Mouse (Mus musculus) liver, embryonic 15.5 days (tissue): ENCODE measurements around the gene Mef2d. TPM values are rescaled to one million over a fixed set of nuclear protein-coding genes. Genes with fewer than 3 reads are reported as not detected.

Experiments
- ATAC-seq: fragments of 200-750 bp; cut with Nextera tagmentation; 2 replicates; pipeline ENCODE4 v1.8.0; 2017; ENCODE audit warnings: moderate number of reproducible peaks, mild to moderate bottlenecking, moderate library complexity; ENCODE audit not compliant: insufficient read depth
- H3K27ac ChIP-seq: fragments of 300-500 bp; sonication (generic); replicated peaks from 2 replicates; pipeline ENCODE4 v1.5.1; 2015; ENCODE audit warnings: mild to moderate bottlenecking, inconsistent platforms
- H3K27me3 ChIP-seq: fragments of 300-500 bp; sonication (generic); 2 replicates; pipeline ENCODE4 v1.6.1; 2015; ENCODE audit warnings: mild to moderate bottlenecking, inconsistent platforms
- H3K36me3 ChIP-seq: fragments of 300-500 bp; sonication (generic); replicated peaks from 2 replicates; pipeline ENCODE4 v1.6.1; 2015; ENCODE audit warnings: moderate library complexity, mild to moderate bottlenecking, inconsistent platforms
- H3K4me1 ChIP-seq: fragments of 300-500 bp; sonication (generic); replicated peaks from 2 replicates; pipeline ENCODE4 v1.6.1; 2015; ENCODE audit warnings: inconsistent platforms
- H3K4me2 ChIP-seq: fragments of 300-500 bp; sonication (generic); 2 replicates; pipeline ENCODE4 v1.6.1; 2015; ENCODE audit warnings: moderate library complexity, mild to moderate bottlenecking, inconsistent platforms
- H3K4me3 ChIP-seq: fragments of 300-500 bp; sonication (generic); replicated peaks from 2 replicates; pipeline ENCODE4 v1.5.1; 2015; ENCODE audit warnings: mild to moderate bottlenecking, inconsistent platforms
- H3K9ac ChIP-seq: fragments of 300-500 bp; sonication (generic); 2 replicates; pipeline ENCODE4 v1.6.1; 2015; ENCODE audit warnings: moderate library complexity, mild to moderate bottlenecking, inconsistent platforms
- H3K9me3 ChIP-seq: fragments of 300-500 bp; sonication (generic); replicated peaks from 2 replicates; pipeline ENCODE4 v1.6.1; 2016; ENCODE audit warnings: inconsistent platforms
- WGBS: fragments of 180-500 bp; shearing (Covaris S2); methylation state at CpG from one replicate; pipeline ENCODE4 v1.1.7; 2015; ENCODE audit warnings: mixed read lengths; ENCODE audit not compliant: insufficient replicate concordance; 5-methylcytosine and 5-hydroxymethylcytosine counted together
- polyA plus RNA-seq: library from polyadenylated mRNA; unstranded; fragments of >200 nt; fragmentation: Nextera tagmentation; extraction: Ambion mirVana; gene quantifications from 2 replicates; pipeline ENCODE4 v1.2.1, GENCODE M21; 2015

The Mef2d gene
- polyA plus RNA-seq, 1 experiment from 2014 or later = 6.8 TPM

GRCm38 (mm10) chr3:88137821-88138220 is 4.4 kb upstream of the Mef2d start:
- no peaks in the 10 kb centered on the region for H3K9me3 ChIP-seq
- ATAC-seq = no peak
- peak overlapping the region; percentile 60 for H3K4me3 ChIP-seq
- H3K4me2 ChIP-seq = peak overlapping the region; percentile 91
- peaks cover 18% of the 10 kb centered on the region; the same call in 1 of the 2 replicates for H3K27me3 ChIP-seq
- H3K27ac ChIP-seq = peak overlapping the region; percentile 77; the same call in 1 of the 2 replicates
- no peaks in the 10 kb centered on the region for H3K36me3 ChIP-seq
- peaks cover 56% of the 10 kb centered on the region for H3K4me1 ChIP-seq
- H3K9ac ChIP-seq = 0 out of 2 replicates have a peak overlapping the region, but pooled peaks have one; percentile 50
- 8% methylated on average over 3 of the region's 3 CpGs for WGBS

DNA sequence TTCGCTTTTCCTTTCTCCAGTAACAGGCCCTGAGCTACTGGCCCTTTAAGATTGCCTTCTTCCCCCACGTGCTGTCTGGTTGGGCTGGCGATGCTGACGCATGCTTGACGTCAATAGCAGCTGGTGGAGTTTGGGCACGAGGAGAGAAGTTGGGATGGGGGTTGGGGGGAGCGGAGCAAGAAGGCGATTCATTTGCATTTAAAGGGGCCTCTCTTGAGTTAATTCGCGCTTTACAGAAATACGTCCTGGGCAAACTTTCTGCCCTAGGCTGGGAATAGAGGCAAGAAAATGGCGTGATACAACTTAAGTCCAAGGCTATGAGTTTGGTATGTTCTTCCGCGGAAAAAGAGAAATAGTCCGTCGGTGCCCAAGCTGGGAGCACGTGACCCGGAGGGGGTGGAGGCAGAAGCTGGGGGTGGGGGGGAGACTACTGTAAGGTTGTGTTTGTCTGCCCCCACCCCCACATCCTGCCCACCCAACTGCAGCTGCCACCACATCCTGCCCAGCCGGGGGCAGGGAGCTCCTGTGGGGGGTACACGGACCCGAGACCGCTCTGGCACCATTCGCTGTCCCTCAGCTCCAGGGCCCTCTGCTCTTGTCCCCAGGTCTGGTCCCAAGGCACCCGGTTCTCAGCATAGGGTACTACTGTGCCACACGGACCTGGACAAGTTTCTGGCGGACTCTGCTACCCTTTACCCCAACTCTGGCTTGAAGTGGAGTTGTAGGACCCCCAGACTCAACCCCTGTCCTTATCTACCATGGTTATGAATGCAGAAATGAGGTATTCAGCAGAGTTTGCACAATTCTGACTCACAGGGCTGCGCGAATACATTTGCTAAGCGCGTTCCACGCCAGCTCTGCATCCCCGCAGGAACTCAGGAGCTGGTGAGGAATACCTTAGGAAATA is 3.6 kb upstream of the Mef2d start:
- no peaks in the 10 kb centered on the region for H3K36me3 ChIP-seq
- peaks cover 64% of the 10 kb centered on the region for H3K4me1 ChIP-seq
- peak overlapping the region; percentile 91 for H3K4me2 ChIP-seq
- H3K27me3 ChIP-seq = peaks cover 18% of the 10 kb centered on the region; the same call in 1 of the 2 replicates
- H3K27ac ChIP-seq = peak overlapping the region; percentile 77
- H3K4me3 ChIP-seq = peak overlapping the region; percentile 60
- peak overlapping the region; percentile 50 for H3K9ac ChIP-seq
- H3K9me3 ChIP-seq = no peaks in the 10 kb centered on the region
- peak; percentile 31 for ATAC-seq
- under 1% methylated on average over 32 of the region's 32 CpGs for WGBS

DNA sequence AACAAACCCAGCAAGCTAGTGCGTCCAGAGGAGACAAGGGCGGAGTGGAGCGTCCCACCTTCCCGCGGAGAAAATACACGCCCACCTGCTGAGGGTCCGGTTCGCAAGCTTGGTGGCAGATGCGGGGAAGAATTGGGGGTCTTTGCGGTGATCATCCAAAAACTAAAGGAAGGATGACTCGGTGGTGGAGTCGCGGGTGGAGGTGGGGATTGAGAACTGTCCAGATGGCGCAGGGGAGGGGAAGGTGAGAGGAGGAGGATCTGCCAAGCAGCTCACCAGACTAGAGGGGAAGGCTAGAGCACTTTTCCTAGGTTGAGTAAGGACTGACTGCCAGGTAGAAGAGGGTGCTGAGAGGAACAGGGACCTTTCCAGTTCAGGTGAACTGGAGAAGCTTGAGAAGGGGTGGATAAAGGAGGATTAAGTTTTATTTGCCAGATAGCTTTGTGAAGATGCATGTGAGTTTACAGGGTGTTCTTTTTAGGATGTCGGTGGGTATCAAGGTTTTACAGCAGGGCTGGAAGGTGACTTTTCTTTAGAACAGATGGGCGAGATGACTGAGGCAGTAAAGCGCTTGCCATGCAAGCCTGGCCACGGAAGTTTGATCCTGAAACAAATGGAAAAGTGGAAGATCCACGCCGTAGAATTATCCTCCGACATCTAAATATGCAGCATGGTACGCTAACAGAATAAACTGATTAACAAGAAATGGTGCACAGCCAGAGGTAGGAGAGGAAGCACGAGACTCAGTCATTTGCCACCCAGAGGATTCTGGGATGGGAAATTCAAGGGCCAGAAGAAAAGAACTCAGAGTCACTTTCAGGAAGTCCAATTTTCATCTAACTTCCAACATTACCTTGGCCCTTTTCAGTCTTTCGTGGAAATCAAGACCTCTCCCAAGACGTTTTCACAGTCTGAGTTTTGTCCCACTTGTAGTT is 2.7 kb upstream of the Mef2d start:
- peak overlapping the region; percentile 50 for H3K9ac ChIP-seq
- peak overlapping the region; percentile 96 for H3K27ac ChIP-seq
- 18% methylated on average over 25 of the region's 25 CpGs for WGBS
- peak overlapping the region; percentile 91 for H3K4me2 ChIP-seq
- peak overlapping the region; percentile 60 for H3K4me3 ChIP-seq
- H3K4me1 ChIP-seq = peaks cover 73% of the 10 kb centered on the region
- H3K9me3 ChIP-seq = no peaks in the 10 kb centered on the region
- ATAC-seq = no peak
- H3K36me3 ChIP-seq = no peaks in the 10 kb centered on the region
- H3K27me3 ChIP-seq = peaks cover 18% of the 10 kb centered on the region; the same call in 1 of the 2 replicates

GRCm38 (mm10) chr3:88140178-88140902 is 1.8 kb upstream of the Mef2d start:
- H3K4me2 ChIP-seq = peak overlapping the region; percentile 98
- H3K36me3 ChIP-seq = no peaks in the 10 kb centered on the region
- peaks cover 18% of the 10 kb centered on the region; the same call in 1 of the 2 replicates for H3K27me3 ChIP-seq
- H3K4me1 ChIP-seq = peaks cover 81% of the 10 kb centered on the region
- no peak overlapping the region for H3K9ac ChIP-seq
- 25% methylated on average over 11 of the region's 11 CpGs for WGBS
- H3K4me3 ChIP-seq = no peak overlapping the region
- peak overlapping the region; percentile 96 for H3K27ac ChIP-seq
- H3K9me3 ChIP-seq = no peaks in the 10 kb centered on the region
- ATAC-seq = no peak

- Histone ChIP-seq H3K36me3 (no peaks in the 10 kb centered on the region), H3K4me1 (peaks cover 88% of the 10 kb centered on the region), H3K27me3 (peaks cover 18% of the 10 kb centered on the region; the same call in 1 of the 2 replicates), H3K4me3 (0 out of 2 replicates have a peak overlapping the region, but pooled peaks have one; percentile 80), H3K27ac (peak overlapping the region; percentile 96), H3K4me2 (peak overlapping the region; percentile 98), H3K9ac (no peak overlapping the region), H3K9me3 (no peaks in the 10 kb centered on the region)
- 30% methylated on average over 6 of the region's 6 CpGs for WGBS
- no peak for ATAC-seq
These were observed 1.2 kb upstream of the Mef2d start for GRCm38 (mm10) chr3:88140903-88141430.

DNA sequence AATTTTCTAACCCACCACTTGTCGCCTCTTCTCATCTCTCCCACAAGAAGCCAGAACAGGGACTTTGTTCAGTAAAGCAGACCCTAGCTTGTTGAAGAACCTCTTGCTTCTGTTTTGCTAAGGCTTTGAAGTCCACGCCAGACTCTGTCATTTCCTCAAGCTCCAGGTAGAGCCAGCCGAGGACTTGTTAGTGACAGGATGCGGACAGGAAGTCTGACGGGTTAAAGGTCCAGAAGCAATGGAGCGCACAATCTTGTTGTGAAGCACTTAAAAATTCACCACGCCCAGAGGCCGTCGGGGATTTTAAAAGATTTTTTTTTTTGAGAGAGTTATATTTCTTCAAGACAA is 759 bp upstream of the Mef2d start:
- H3K27ac ChIP-seq = peak overlapping the region; percentile 96
- H3K27me3 ChIP-seq = peaks cover 18% of the 10 kb centered on the region; the same call in 1 of the 2 replicates
- peaks cover 92% of the 10 kb centered on the region for H3K4me1 ChIP-seq
- ATAC-seq = no peak
- H3K9me3 ChIP-seq = no peaks in the 10 kb centered on the region
- WGBS = 9% methylated on average over 9 of the region's 9 CpGs
- peak overlapping the region; percentile 80 for H3K4me3 ChIP-seq
- no peaks in the 10 kb centered on the region for H3K36me3 ChIP-seq
- H3K9ac ChIP-seq = peak overlapping the region; percentile 65
- peak overlapping the region; percentile 98 for H3K4me2 ChIP-seq

GRCm38 (mm10) chr3:88142546-88142915 is 359 bp downstream of the Mef2d start:
- ATAC-seq = peak; percentile 44

DNA sequence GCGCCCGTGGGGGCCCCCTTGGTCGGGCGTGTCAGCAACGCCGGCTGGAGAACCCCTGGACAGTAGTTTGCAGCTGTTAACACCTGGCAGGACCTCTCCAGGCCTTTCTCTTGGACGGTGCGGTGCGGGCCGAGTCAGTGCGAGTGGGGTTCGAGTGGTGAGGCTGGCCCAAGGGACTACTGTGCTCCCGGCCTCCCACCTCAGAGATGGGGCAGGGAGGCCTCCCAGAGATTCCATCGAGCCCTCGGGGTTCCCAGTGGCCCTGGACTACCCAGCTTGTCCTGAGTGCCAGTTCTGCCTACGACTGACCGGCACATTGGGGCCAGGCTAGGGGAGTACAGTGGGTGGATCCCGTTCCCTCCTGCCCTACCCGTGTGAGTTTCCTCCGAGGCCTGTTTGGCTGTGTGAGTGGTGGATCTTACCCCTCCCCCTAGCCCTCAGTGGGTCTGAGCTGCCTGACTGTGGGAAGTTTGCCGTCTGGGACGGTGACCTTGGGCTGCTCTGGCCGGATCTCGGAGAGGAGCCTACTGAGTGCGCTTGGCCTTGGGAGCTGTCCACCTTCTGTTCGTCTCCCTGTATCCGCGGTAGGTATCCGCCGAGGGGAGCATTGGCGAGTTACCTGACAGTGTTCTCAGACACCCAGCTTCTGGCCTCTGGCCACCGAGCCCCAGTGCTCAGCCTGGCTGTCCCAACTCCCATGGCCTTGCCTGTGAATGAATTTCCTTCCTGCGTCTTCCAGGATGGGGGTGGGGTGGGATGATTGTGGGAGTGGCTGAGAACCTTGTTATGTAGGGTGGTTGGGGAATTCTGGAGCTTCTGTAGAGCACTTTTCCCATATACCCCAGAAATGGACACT is 972 bp downstream of the Mef2d start:
- Histone ChIP-seq H3K36me3 (no peaks in the 10 kb centered on the region), H3K4me3 (peak overlapping the region; percentile 80), H3K4me2 (peak overlapping the region; percentile 98), H3K27me3 (peaks cover 18% of the 10 kb centered on the region; the same call in 1 of the 2 replicates), H3K27ac (peak overlapping the region; percentile 96), H3K4me1 (peaks cover 97% of the 10 kb centered on the region), H3K9ac (peak overlapping the region; percentile 80), H3K9me3 (no peaks in the 10 kb centered on the region)
- peak; percentile 13 for ATAC-seq
- under 1% methylated on average over 33 of the region's 33 CpGs for WGBS

More at GRCm38 (mm10) chr3:88142546-88142915, 359 bp downstream of the Mef2d start:
- peak overlapping the region; percentile 80 for H3K9ac ChIP-seq
- H3K4me3 ChIP-seq = peak overlapping the region; percentile 80
- H3K27me3 ChIP-seq = peaks cover 18% of the 10 kb centered on the region; the same call in 1 of the 2 replicates
- peak overlapping the region; percentile 98 for H3K4me2 ChIP-seq
- no peaks in the 10 kb centered on the region for H3K9me3 ChIP-seq
- H3K36me3 ChIP-seq = no peaks in the 10 kb centered on the region
- H3K27ac ChIP-seq = peak overlapping the region; percentile 96
- under 1% methylated on average over 57 of the region's 57 CpGs for WGBS
- peaks cover 97% of the 10 kb centered on the region for H3K4me1 ChIP-seq

DNA sequence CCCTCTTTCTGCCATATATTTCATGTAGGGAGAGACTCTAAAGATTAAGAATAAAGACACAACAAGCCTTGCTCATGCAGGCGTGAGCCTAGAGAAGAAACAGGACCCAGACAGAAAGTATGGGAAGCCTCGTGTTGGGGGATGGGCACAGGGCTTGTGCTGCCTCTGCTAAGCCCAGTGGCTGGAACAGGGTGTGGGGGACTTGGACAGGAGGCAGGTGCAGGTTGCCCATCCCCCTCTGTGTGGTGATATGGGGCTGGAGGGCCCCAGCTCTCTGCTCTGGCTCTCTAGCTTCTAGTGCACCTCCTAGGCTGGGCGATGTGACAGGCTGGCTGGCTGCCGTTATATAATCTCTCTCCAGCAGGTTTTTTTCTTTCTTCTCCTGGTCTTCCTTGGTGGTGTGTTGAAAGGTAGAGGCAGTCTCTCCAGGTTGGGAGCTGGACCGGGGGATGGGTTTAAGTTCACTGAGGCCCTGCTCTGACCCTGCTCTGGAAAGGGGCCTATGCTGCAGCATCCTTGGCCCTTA is 1.9 kb downstream of the Mef2d start:
- 4% methylated on average over 5 of the region's 5 CpGs for WGBS
- Histone ChIP-seq H3K36me3 (no peaks in the 10 kb centered on the region), H3K27ac (peak overlapping the region; percentile 96), H3K9ac (peak overlapping the region; percentile 80), H3K9me3 (no peaks in the 10 kb centered on the region), H3K4me1 (peaks cover 97% of the 10 kb centered on the region), H3K4me3 (peak overlapping the region; percentile 80), H3K27me3 (peaks cover 18% of the 10 kb centered on the region; the same call in 1 of the 2 replicates), H3K4me2 (peak overlapping the region; percentile 98)
- no peak for ATAC-seq
